Mouse (Mus musculus) T-helper 17 cell (primary cell): ENCODE data around the gene Ppp4r3a.
"Not testable (repeated sequence)": the region's sequence is repeated elsewhere in the genome, so short reads cannot be mapped to it uniquely, and the experiment has no call there.

Source experiments
- in situ Hi-C, 2 experiments: fragments of 300-600 bp; cut with MboI, MseI; formaldehyde crosslinking; loops; 1 replicate in 1 of 2; 2 replicates in 1 of 2; pipeline ENCODE4 v1.15.1; 2025; ENCODE audit warnings: high pct_unique_total_duplicates in 2 of 2

The Ppp4r3a gene

DNA sequence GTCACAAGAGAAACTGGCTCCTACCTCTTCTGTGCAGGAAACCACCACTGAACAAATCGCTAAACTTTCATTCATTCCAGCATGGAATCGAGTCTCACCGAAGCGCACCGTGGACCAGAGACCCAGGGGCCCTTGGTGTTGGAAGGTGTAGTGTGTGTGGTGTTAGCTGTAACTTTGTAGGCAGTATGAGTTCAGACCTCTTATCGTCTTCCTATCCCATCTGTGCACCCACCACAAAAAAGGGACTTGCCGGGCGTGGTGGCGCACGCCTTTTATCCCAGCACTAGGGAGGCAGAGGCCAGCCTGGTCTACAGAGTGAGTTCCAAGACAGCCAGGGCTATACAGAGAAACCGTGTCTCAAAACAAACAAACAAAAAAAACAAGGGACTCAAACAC, 68.3 kb downstream of the Ppp4r3a start:
- in situ Hi-C loops, result no loop called here

GRCm38 (mm10) chr12:101014549-101015164, 68.8 kb downstream of the Ppp4r3a start:
- in situ Hi-C loops, result no loop called here

DNA sequence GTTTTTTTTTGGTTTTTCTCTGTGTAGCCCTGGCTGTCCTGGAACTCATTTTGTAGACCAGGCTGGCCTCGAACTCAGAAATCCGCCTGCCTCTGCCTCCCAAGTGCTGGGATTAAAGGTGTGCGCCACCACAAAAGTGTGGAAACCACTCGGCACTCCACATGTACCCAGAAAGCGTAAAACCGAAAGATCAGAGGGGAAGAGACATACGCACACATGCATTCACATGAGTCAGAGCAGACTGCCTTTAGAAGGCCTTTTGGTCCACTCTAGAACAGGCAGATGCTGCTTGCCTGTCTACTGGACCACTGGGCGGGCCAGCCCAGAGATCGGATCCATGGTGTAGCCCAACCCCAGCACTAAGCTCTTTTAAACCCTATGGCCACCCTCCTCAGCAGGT, 69.8 kb downstream of the Ppp4r3a start:
- in situ Hi-C loops, result not testable (repeated sequence)

- in situ Hi-C loops, result no loop called here
Measured at GRCm38 (mm10) chr12:101013078-101013665, 70.3 kb downstream of the Ppp4r3a start.

DNA sequence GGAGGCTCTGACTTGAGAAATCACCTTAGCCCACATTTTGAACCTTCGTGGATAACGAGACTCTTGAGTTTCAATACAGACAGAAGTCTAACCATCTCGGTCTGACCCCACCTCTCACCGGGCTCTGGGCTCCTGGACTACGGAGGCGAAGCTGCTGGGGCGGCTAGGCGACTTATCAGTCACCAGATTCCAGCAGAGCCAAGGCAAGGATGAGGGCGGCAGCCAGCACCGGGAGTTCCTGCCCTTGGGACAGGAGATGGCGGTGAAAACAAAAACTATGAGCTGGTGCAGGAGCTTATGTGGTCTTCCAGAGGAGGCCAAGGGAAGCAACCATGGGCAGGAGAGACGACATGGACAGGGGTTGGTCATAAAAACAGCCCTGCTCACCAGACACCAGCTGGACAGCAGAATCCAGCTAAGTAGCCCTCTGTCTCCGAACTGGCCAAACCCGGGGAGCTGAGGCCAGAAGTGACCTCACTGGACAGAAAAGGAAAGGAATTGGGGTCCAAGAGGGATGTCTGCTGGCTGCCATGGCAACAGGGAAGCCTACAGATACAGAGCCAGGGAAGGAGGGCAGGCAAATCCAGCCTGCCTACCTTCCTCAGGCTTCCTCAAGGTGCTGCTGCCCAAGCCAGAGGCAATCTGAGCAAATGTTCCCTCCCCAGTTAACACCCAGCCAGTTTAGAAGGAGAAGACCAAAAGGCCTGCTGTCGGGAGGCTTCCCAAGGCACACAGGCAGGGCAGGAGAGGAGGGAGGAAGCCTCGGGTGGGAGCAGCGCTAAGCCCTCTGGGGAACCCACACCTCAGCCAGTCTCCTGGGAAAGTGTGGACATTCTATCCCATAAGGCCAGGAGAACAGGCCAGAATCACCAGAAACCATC, 71.1 kb downstream of the Ppp4r3a start:
- in situ Hi-C loops, result no loop called here

DNA sequence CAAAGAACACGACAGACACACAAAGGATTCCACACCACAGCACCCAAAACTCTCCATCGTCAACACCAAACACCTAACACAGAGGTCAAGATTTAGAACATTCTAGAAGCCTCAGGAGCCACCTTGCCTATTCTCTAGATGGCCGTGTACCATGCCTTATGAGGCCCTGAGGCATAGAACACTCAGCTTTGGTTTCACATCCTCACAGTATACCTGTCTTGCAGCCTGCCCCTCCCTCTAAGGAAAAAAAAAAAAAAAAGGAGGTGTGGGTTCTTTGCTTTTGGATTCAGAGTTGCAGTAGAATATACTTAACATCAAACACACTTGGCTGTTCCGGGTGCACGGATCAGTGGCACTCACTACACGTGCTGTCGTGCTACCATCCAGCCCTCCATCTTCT, 72.5 kb downstream of the Ppp4r3a start:
- in situ Hi-C loops, result no loop called here

DNA sequence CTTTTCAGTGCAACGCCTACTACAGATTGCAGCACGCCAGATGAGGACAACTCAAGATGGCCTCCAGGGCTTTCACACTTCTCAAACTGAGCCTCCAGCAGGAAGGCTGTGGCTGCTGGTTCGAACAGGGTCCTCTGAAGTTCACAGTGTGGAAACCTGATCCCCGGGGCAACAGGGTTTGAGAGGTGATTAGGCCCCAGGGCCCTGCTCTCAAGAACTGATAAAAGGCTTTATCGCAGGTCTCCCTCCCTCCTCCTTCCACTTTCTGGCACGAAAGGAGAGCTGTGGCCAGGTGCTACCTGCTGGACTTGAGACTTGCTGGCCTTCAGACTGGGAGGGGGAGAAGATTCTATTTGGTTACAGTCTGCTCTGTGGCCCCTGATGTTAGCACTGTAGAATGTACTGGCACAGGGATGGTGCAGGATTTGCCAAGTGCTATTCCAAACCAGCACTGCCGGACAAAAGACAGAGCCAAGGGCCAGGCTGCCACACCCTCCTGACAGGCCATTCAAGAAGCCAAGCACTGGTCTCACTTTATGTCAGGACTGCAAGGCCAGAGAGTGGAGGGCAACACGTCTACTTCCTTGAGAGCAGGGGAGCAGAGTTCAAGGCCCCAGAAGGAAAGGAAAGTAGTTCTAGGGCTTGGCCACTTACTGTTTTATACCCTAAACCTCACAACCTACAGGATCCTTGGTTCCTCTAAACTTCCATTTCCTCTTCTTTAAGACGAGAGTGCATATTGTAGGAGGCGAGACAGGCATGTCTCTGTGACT, 73.2 kb downstream of the Ppp4r3a start:
- in situ Hi-C loops, result no loop called here

DNA sequence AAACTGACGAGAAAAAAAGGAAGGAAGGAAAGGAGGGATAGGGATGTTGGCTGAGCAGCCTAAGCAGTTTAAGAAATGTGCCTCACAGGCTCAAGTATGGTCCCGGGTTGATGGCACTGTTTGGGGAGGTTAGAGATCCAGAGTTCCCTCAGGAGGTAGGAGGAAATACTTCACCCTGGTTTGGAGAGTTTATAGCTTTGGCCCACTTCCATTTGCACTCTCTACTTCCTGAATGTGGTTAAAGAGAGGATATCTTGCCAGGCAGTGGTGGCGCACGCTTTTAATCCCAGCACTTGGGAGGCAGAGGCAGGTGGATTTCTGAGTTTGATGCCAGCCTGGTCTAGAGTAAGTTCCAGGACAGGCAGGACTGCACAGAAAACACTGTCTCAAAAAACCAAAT, 74.3 kb downstream of the Ppp4r3a start:
- in situ Hi-C loops, result loop anchor here in 1 of 2 experiments (10.0 kb wide), 1 partner anchor 1666 kb away; no protein-coding TSS in a partner anchor

- in situ Hi-C loops, result loop anchor here in 1 of 2 experiments (10.0 kb wide), 1 partner anchor 1666 kb away; no protein-coding TSS in a partner anchor
Measured at GRCm38 (mm10) chr12:101008648-101009047, 74.9 kb downstream of the Ppp4r3a start.

DNA sequence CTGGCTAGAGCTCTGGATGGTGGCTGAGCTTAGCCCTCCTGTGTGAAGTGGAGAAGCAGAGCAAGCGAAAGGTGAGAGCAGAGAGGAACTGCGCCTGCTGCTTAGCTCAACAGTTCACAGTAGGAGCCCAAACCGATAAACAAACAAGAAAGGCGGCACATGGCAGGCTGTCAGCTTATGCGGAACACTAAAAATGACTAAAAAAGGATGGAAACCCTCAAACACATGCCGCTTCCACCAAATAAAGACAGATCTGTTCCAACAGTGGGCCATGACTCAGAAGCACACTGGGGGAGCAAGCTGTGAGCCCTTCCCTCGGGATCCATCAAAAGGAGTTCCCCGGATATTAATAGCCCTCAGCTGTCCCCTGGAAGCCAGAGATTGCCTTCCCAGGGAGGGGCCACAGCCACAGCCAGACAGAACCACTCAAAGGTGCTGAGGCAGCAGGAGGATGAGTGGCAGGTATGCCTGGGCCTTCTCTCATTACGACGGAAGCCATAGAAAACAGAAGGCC, 75.5 kb downstream of the Ppp4r3a start:
- in situ Hi-C loops, result loop anchor here in 1 of 2 experiments (10.0 kb wide), 1 partner anchor 1667 kb away; no protein-coding TSS in a partner anchor

- in situ Hi-C loops, result loop anchor here in 1 of 2 experiments (10.0 kb wide), 1 partner anchor 1667 kb away; no protein-coding TSS in a partner anchor
Measured at GRCm38 (mm10) chr12:101007427-101007826, 76.1 kb downstream of the Ppp4r3a start.

DNA sequence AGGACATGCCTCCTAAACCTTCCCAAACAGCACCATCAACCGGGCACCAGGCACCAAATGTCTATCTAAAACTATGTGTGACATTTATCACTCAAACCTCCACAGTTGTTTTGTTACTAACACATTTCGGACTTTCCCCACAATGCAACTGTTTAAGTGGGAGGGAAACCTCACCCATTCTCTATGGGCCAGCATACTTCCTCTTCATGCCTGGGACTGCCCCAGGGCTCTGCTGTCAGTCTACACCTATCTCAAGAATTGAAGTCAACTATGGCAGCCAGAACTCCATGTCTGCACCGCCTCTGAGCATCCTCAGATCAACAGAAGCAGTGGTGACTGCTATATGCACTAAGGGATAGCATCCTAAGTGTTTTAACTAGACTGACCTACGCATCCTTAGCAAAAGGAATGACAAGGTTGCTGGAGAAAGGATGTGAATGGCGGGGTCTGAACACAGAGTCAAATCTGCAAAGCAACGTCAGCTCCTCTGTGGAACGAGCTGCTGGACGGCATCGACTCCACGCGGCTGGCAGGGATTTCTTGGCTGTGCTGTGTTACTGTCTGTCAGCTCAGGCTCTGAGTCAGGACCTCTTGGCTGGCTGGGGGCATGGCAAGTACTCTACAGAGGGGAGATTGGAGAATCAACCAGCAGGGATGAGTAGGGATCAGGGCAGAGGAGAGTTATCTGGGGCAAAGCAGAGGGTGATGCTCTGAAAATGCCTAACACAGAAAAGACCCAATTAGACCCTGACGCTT, 77.7 kb downstream of the Ppp4r3a start:
- in situ Hi-C loops, result loop anchor here in 1 of 2 experiments (10.0 kb wide), 1 partner anchor 1669 kb away; no protein-coding TSS in a partner anchor

- in situ Hi-C loops, result loop anchor here in 1 of 2 experiments (10.0 kb wide), 1 partner anchor 1670 kb away; no protein-coding TSS in a partner anchor
Measured at GRCm38 (mm10) chr12:101004982-101005381, 78.5 kb downstream of the Ppp4r3a start.

DNA sequence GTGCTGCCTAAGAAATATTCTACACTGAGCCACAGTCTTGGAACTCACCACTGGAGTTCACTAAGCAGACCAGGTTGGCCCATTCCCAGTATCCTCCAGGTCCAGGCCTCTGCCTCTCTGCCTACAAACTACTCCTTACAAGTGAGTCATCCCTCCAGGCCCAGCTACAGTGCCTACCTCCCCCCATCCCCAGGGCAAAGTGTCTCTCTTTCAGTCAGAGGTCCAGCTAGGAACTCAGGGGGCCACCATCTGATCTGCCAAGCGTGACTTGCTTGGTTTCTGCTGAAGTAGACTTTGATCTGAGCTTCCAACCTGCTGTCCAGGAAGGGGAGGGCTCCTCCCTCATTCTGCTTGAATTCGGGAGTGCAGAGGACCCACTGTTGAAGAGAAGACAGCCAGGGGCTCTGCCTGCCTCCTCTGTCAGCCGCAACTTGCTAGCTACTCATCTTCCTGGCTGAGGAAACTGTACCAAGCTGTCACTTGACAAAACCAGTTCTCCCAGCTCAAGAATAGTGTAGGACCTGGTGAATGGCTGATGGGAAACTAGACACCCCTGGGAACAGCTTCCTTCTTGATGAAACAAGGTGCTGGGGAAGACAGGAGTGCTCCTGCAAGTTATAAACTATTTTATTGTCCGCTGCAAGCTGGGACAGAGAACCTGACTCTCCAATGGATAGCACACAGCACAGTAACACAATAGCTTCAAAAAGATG, 80.5 kb downstream of the Ppp4r3a start:
- in situ Hi-C loops, result loop anchor here in 1 of 2 experiments (10.0 kb wide), 1 partner anchor 1672 kb away; no protein-coding TSS in a partner anchor

GRCm38 (mm10) chr12:100999061-100999954, 84.2 kb downstream of the Ppp4r3a start:
- in situ Hi-C loops, result loop anchor here in 1 of 2 experiments (10.0 to 25.0 kb wide), 2 partner anchors 915 to 1638 kb away; partner anchors contain the start of gene Trip11

DNA sequence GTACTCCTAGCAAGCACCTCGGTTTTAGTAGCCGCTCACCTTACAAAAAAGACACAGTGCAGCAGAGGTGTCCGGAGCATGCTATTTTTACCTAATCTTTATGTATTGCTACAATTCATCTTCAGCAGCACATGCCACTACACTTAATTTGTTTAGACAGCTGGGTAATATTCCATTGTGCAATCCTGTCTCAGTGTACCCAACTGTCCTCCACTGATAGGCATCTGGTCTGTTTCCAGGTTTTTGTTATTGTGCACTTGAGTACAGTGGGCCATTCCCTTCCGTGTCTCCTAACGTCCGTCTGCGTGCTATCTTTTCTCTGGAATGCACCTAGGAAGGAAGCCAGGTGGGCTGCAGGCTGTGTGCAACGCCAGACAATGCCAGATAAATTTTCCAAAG, 84.9 kb downstream of the Ppp4r3a start:
- in situ Hi-C loops, result loop anchor here in 1 of 2 experiments (10.0 to 25.0 kb wide), 2 partner anchors 916 to 1639 kb away; partner anchors contain the start of gene Trip11

GRCm38 (mm10) chr12:100997830-100998563, 85.5 kb downstream of the Ppp4r3a start:
- in situ Hi-C loops, result loop anchor here in 1 of 2 experiments (10.0 to 25.0 kb wide), 2 partner anchors 917 to 1639 kb away; partner anchors contain the start of gene Trip11
